Mouse (Mus musculus) brain, embryonic 14.5 days (tissue): ENCODE measurements around the gene Actr8.

Experiments used
- CTCF ChIP-seq: fragments of 200-500 bp; IDR thresholded peaks from 2 replicates; pipeline ENCODE4 v1.5.1; 2012; ENCODE audit warnings: inconsistent platforms, mild to moderate bottlenecking, moderate library complexity, borderline replicate concordance; ENCODE audit not compliant: insufficient read depth, insufficient read length; ENCODE audit errors: extremely low read depth
- POLR2A ChIP-seq: fragments of 200-500 bp; IDR thresholded peaks from 2 replicates; pipeline ENCODE4 v1.6.1; 2012; ENCODE audit warnings: mild to moderate bottlenecking, inconsistent platforms, borderline replicate concordance; ENCODE audit not compliant: poor library complexity, insufficient read depth, insufficient read length, severe bottlenecking; ENCODE audit errors: extremely low read depth

DNA sequence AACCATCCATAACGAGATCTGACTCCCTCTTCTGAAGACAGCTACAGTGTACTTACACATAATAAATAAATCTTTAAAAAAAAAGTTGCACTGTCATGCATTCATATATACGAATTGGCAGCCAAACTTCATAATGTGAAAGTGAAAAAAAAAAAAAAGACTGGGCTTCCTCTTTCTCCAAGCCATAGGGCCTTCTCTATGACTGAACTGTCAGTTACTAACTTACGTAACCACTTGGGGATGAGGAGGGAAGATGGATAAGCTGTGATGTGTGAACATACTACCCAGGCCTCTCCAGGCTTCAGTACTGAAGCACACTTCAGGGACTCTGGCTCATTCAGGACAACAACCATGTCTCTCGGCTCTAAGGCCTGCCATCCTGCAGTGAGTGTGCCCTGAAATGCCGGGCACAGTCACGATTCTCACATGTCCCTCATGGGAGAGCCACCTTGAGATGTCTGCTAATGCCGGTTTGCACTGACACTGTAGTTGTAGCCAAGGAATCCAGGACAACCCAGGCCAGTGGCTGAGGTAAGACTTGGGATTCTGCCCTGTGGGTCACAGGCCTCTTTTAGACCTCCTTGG is 65.3 kb downstream of the Actr8 start:
- TF ChIP-seq CTCF (no peak), POLR2A (no peak)
